Mouse (Mus musculus) forebrain, embryonic 15.5 days (tissue): ENCODE measurements around the gene Nfkb1. TPM values are rescaled to one million over a fixed set of nuclear protein-coding genes. Genes with fewer than 3 reads are reported as not detected.

Source experiments
- ATAC-seq: fragments of 200-750 bp; cut with Nextera tagmentation; replicated peaks from 2 replicates; pipeline ENCODE4 v1.8.0; 2017; ENCODE audit warnings: mild to moderate bottlenecking, moderate TSS enrichment, moderate library complexity
- H3K27ac ChIP-seq: fragments of 300-500 bp; sonication (generic); replicated peaks from 2 replicates; pipeline ENCODE4 v1.5.1; 2015; ENCODE audit warnings: mild to moderate bottlenecking, inconsistent platforms
- H3K27me3 ChIP-seq: fragments of 300-500 bp; sonication (generic); 2 replicates; pipeline ENCODE4 v1.6.1; 2015; ENCODE audit warnings: inconsistent platforms
- H3K36me3 ChIP-seq: fragments of 300-500 bp; sonication (generic); 2 replicates; pipeline ENCODE4 v1.6.1; 2015; ENCODE audit warnings: mild to moderate bottlenecking, inconsistent platforms
- H3K4me1 ChIP-seq: fragments of 300-500 bp; sonication (generic); 2 replicates; pipeline ENCODE4 v1.6.1; 2015; ENCODE audit warnings: inconsistent platforms
- H3K4me2 ChIP-seq: fragments of 300-500 bp; sonication (generic); replicated peaks from 2 replicates; pipeline ENCODE4 v1.6.1; 2015; ENCODE audit warnings: mild to moderate bottlenecking, inconsistent platforms
- H3K4me3 ChIP-seq: fragments of 300-500 bp; sonication (generic); 2 replicates; pipeline ENCODE4 v1.5.1; 2015; ENCODE audit warnings: mild to moderate bottlenecking, inconsistent platforms
- H3K9ac ChIP-seq: fragments of 300-500 bp; sonication (generic); replicated peaks from 2 replicates; pipeline ENCODE4 v1.6.1; 2015; ENCODE audit warnings: mild to moderate bottlenecking, inconsistent platforms
- H3K9me3 ChIP-seq: fragments of 300-500 bp; sonication (generic); 2 replicates; pipeline ENCODE4 v1.6.1; 2016; ENCODE audit warnings: inconsistent platforms
- WGBS: fragments of 180-500 bp; shearing (Covaris S2); methylation state at CpG from one replicate; pipeline ENCODE4 v1.1.7; 2015; ENCODE audit warnings: mixed read lengths; 5-methylcytosine and 5-hydroxymethylcytosine counted together
- polyA plus RNA-seq: library from polyadenylated mRNA; unstranded; fragments of >200 nt; fragmentation: Nextera tagmentation; extraction: Ambion mirVana; gene quantifications from 2 replicates; pipeline ENCODE4 v1.2.1, GENCODE M21; 2015

Gene Nfkb1
- polyA plus RNA-seq, 1 experiment from 2014 or later = 7.1 TPM

- WGBS = 92% methylated on average over 2 of the region's 2 CpGs
- Histone ChIP-seq H3K36me3 (no peaks in the 10 kb centered on the region), H3K9me3 (no peaks in the 10 kb centered on the region), H3K4me3 (no peak overlapping the region), H3K27me3 (no peaks in the 10 kb centered on the region), H3K9ac (no peak overlapping the region), H3K4me2 (no peak overlapping the region), H3K27ac (no peak overlapping the region), H3K4me1 (no peaks in the 10 kb centered on the region)
- ATAC-seq = no peak
Measured at GRCm38 (mm10) chr3:135722104-135722503, 30.8 kb upstream of the Nfkb1 start.

DNA sequence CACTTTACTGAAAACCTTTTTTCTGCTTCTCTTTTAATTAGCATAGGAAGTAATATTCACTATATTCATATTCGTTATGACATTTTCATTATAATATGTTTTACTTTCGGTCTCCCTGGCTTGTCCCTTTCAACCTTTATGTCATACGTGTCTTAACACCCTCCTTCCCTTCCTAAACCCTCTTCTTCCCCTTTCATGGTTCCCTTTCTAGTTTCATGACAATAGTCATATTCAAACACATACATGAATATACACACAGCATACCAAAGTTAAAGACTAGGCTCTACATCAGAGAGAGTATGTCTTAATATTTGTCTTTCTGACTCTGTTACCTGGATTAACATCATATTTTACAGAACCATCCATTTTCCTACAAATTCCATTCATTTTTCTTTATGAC, 28.6 kb upstream of the Nfkb1 start:
- no peaks in the 10 kb centered on the region for H3K36me3 ChIP-seq
- no peak overlapping the region for H3K9ac ChIP-seq
- ATAC-seq = no peak
- H3K27me3 ChIP-seq = no peaks in the 10 kb centered on the region
- whole genome bisulfite sequencing = 90% methylated on average over 3 of the region's 3 CpGs
- H3K9me3 ChIP-seq = no peaks in the 10 kb centered on the region
- H3K4me1 ChIP-seq = no peaks in the 10 kb centered on the region
- H3K4me2 ChIP-seq = no peak overlapping the region
- no peak overlapping the region for H3K4me3 ChIP-seq
- H3K27ac ChIP-seq = no peak overlapping the region

GRCm38 (mm10) chr3:135719179-135719532, 27.8 kb upstream of the Nfkb1 start:
- H3K27me3 ChIP-seq = no peaks in the 10 kb centered on the region
- H3K36me3 ChIP-seq = no peaks in the 10 kb centered on the region
- H3K27ac ChIP-seq = no peak overlapping the region
- H3K4me2 ChIP-seq = no peak overlapping the region
- H3K4me3 ChIP-seq = no peak overlapping the region
- H3K9ac ChIP-seq = no peak overlapping the region
- H3K4me1 ChIP-seq = no peaks in the 10 kb centered on the region
- no peak for ATAC-seq
- 87% methylated on average over 6 of the region's 6 CpGs for WGBS
- H3K9me3 ChIP-seq = no peaks in the 10 kb centered on the region

DNA sequence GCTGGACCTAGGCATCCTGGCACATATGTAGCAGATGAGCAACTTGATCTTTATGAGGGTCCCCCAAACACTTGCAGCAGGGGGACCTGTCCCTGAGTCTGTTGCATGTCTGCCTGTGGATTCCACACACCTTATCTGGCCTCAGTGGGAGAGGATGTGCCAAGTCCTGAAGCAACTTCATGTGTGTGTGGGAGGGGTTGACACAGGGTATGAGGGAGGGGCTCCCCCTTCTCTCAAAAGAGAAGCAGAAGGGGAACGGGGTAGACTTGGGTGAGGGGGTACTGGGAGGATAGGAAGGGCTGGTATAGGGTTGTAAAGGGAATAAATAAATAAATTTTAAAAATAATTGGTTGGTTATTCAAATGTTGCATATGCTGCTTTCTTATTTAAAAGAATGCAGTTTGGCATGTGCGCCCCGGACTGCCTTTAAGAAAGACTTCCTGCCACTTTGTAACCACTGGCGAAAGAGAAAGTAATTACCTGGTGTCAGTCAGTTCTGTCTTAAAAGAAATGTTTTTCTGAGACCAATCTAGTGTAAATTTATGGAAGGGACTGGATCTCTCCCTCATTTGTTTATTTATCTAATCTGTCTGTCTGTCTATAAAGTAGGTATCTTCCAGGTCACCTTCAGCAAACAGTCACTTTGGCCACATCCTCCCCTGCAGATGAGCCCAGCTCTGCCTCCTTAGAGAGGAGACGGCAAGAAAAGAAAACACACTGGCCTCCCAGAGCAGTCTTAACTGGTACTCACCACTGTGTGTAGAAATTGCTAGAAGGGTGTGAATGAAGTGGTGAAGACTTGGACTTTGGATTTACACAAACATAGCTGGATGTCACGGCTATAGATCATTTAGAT, 27.2 kb upstream of the Nfkb1 start:
- Histone ChIP-seq H3K4me2 (no peak overlapping the region), H3K4me1 (no peaks in the 10 kb centered on the region), H3K27ac (no peak overlapping the region), H3K27me3 (no peaks in the 10 kb centered on the region), H3K36me3 (no peaks in the 10 kb centered on the region), H3K9ac (no peak overlapping the region), H3K4me3 (no peak overlapping the region), H3K9me3 (no peaks in the 10 kb centered on the region)
- no peak for ATAC-seq
- 82% methylated on average over 6 of the region's 6 CpGs for WGBS

DNA sequence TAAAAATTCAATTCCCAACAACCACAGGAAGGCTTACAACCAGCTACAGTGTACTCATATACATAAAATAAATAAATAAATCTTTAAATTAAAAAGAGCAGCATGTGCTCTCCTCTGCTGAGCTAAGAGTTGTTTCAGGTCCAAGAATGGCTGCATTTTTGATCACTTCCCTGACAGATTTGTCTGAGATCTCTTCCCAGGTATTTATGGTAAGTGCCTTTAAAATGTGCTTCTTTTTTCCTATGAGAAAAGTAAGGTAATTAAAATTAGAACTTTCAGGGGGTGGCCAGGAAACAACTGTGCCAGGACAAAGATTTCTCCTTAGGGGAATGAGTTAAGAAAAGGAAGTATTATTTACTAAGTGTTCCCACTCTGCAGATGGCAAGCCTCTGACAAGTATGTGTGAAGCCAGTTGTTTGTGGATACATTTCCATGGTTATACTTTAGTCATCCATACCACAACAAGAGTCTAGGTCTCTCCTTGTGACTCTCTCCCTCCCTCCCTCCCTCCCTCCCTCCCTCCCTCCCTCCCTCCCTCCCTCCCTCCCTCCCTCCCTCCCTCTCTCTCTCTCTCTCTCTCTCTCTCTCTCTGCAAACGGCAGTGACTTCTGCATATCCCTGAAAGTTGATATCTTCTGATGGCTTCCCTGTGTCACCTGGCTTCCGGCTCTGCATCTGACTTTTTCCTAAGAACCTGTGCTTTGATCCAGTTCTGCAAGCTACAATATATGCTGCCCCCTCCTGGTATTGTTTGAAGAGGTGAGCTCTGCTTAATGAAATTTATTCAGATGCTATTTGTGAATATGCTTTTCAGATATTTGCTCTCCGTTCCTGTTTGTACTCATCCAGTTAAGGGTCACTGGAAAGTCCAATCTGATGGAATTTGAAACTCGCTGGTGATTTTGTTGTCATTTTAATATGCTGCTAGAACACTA, 21.9 kb upstream of the Nfkb1 start:
- no peak overlapping the region for H3K4me3 ChIP-seq
- no peaks in the 10 kb centered on the region for H3K9me3 ChIP-seq
- no peak for ATAC-seq
- no peaks in the 10 kb centered on the region for H3K4me1 ChIP-seq
- H3K4me2 ChIP-seq = no peak overlapping the region
- no peak overlapping the region for H3K27ac ChIP-seq
- no peaks in the 10 kb centered on the region for H3K36me3 ChIP-seq
- no peak overlapping the region for H3K9ac ChIP-seq
- 59% methylated on average over 3 of the region's 4 CpGs for WGBS
- no peaks in the 10 kb centered on the region for H3K27me3 ChIP-seq

- ATAC-seq = no peak
- no peaks in the 10 kb centered on the region for H3K9me3 ChIP-seq
- H3K36me3 ChIP-seq = no peaks in the 10 kb centered on the region
- H3K27ac ChIP-seq = no peak overlapping the region
- H3K4me1 ChIP-seq = no peaks in the 10 kb centered on the region
- H3K4me2 ChIP-seq = no peak overlapping the region
- no peak overlapping the region for H3K4me3 ChIP-seq
- H3K9ac ChIP-seq = no peak overlapping the region
- H3K27me3 ChIP-seq = no peaks in the 10 kb centered on the region
- WGBS = 90% methylated on average over 4 of the region's 4 CpGs
Measured at GRCm38 (mm10) chr3:135711613-135712012, 20.3 kb upstream of the Nfkb1 start.

GRCm38 (mm10) chr3:135711040-135711570, 19.8 kb upstream of the Nfkb1 start:
- Histone ChIP-seq H3K27me3 (no peaks in the 10 kb centered on the region), H3K9ac (no peak overlapping the region), H3K36me3 (no peaks in the 10 kb centered on the region), H3K4me2 (no peak overlapping the region), H3K4me3 (no peak overlapping the region), H3K4me1 (no peaks in the 10 kb centered on the region), H3K9me3 (no peaks in the 10 kb centered on the region), H3K27ac (no peak overlapping the region)
- no peak for ATAC-seq
- 92% methylated on average over 9 of the region's 9 CpGs for WGBS

GRCm38 (mm10) chr3:135703307-135703706, 12.0 kb upstream of the Nfkb1 start:
- Histone ChIP-seq H3K4me1 (no peaks in the 10 kb centered on the region), H3K4me3 (no peak overlapping the region), H3K9ac (no peak overlapping the region), H3K4me2 (no peak overlapping the region), H3K27me3 (no peaks in the 10 kb centered on the region), H3K27ac (no peak overlapping the region), H3K9me3 (no peaks in the 10 kb centered on the region), H3K36me3 (no peaks in the 10 kb centered on the region)
- ATAC-seq = peak; percentile 23
- 57% methylated on average over 2 of the region's 2 CpGs for WGBS

- H3K27ac ChIP-seq = no peak overlapping the region
- no peaks in the 10 kb centered on the region for H3K9me3 ChIP-seq
- no peak overlapping the region for H3K9ac ChIP-seq
- ATAC-seq = no peak
- H3K4me1 ChIP-seq = no peaks in the 10 kb centered on the region
- no peak overlapping the region for H3K4me2 ChIP-seq
- H3K27me3 ChIP-seq = no peaks in the 10 kb centered on the region
- H3K36me3 ChIP-seq = no peaks in the 10 kb centered on the region
- 86% methylated on average over 5 of the region's 5 CpGs for WGBS
- no peak overlapping the region for H3K4me3 ChIP-seq
Measured at GRCm38 (mm10) chr3:135702658-135703057, 11.3 kb upstream of the Nfkb1 start.

- H3K9ac ChIP-seq = no peak overlapping the region
- no peak overlapping the region for H3K4me2 ChIP-seq
- no peaks in the 10 kb centered on the region for H3K36me3 ChIP-seq
- no peaks in the 10 kb centered on the region for H3K4me1 ChIP-seq
- ATAC-seq = no peak
- no peaks in the 10 kb centered on the region for H3K27me3 ChIP-seq
- H3K9me3 ChIP-seq = no peaks in the 10 kb centered on the region
- no peak overlapping the region for H3K27ac ChIP-seq
- no peak overlapping the region for H3K4me3 ChIP-seq
- 65% methylated on average over 10 of the region's 10 CpGs for WGBS
Measured at GRCm38 (mm10) chr3:135699523-135700264, 8.3 kb upstream of the Nfkb1 start.

DNA sequence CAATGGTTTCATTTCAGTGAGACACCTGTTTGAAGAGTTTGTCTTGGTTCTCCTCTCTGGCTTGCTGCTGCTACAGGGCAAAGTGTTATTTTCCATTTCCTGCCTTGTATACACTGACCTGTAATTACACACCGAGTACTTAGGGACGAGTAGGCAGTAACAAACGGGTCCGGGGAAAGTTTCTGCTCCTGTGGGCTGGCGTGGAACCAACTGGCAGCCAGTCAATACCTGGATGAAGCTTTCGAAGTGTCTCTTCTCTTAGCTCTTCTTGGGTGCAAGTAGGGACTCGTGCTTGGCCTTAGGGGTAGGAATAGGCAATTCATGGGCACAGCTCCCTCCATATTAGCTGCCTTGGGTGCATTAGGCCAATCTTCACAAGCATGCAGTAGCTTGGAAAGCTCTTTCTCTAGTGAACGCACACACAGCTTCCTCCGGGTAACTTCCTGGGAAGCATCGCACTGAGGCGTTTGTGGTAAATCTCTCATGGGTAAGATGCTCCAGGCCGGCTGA, 7.2 kb upstream of the Nfkb1 start:
- H3K36me3 ChIP-seq = no peaks in the 10 kb centered on the region
- H3K27ac ChIP-seq = no peak overlapping the region
- WGBS = 47% methylated on average over 12 of the region's 12 CpGs
- no peaks in the 10 kb centered on the region for H3K9me3 ChIP-seq
- no peak for ATAC-seq
- H3K4me1 ChIP-seq = no peaks in the 10 kb centered on the region
- no peaks in the 10 kb centered on the region for H3K27me3 ChIP-seq
- no peak overlapping the region for H3K4me3 ChIP-seq
- H3K9ac ChIP-seq = no peak overlapping the region
- H3K4me2 ChIP-seq = no peak overlapping the region
